Mouse (Mus musculus): ENCODE results near the gene Zfp488.

GRCm38 (mm10) chr14:33997427-33997826 lies 18.9 kb upstream of the Zfp488 start:
- TF ChIP-seq CTCF (conservative IDR thresholded peaks at IDR 0.05; ENCODE audit: low read length): no peak
- TF ChIP-seq POU5F1 (IDR thresholded peaks at IDR 0.05; ENCODE audit: borderline replicate concordance, low read length): no peak
- TF ChIP-seq NANOG (IDR thresholded peaks at IDR 0.05; ENCODE audit: borderline replicate concordance, low read length): no peak

Data from E14TG2a.4 (cell line).